17 mouse cellular contexts compared by ENCODE assay signal in genomic region chr11:110918808-110919465, GRCm38 (mm10). TPM values are rescaled to one million over a fixed set of nuclear protein-coding genes. Genes with fewer than 3 reads are reported as not detected.
DNase-seq lines count a peak whose midpoint lies in the region.
"Had no signal": no experiment of that assay in that cellular context is flagged by ENCODE, and none has a peak within 500 bp of the region (broad histone marks: within the 10 kb centered on the region; RNA-seq: fewer than 3 reads in every experiment).

No protein-coding gene starts in this region.

- DNase-seq in 416B (ENCODE audit: low read depth): peak; percentile 94
- peak; percentile 38 for DNase-seq in T-cell, adult 2 months (ENCODE audit: low spot score)
- DNase-seq in induced T-regulatory cell, adult 2 months (ENCODE audit: low read depth): peak; percentile 61
- peak; percentile 24 for DNase-seq in naive thymus-derived CD4-positive, alpha-beta T cell, adult 2 months (ENCODE audit: low read depth)
- DNase-seq in urinary bladder, postnatal 36 days (ENCODE audit: low spot score in 2 of 2): no peak
- DNase-seq in layer of hippocampus, postnatal 36 days: no peak
- DNase-seq in heart, adult 18-20 months: no peak
- DNase-seq: adrenal gland, postnatal 25 days; cerebellum, adult 11 months; cerebellum, adult 9-11 months; gastrocnemius, postnatal 36 days; heart, postnatal 36 days; kidney, adult 9 months; kidney, postnatal 14 days; liver, embryonic 13.5 days; lung, embryonic 14.5 days; thymus, postnatal 14 days had no signal

RNA-seq across cellular contexts. Expression of gene Kcnj16, which starts 48.9 kb away (rescaled TPM):
- total RNA-seq in layer of hippocampus, postnatal 36 days (2021): 10 to 100 TPM; 19.6 to 20.7 TPM
- total RNA-seq in heart, adult 18-20 months (2021): under 1 TPM in 1 of 2 experiments, not detected in 1; 0.72 TPM
- total RNA-seq: adrenal gland, postnatal 25 days; gastrocnemius, postnatal 36 days had no signal

Comparison
In these comparisons a context has a peak if more than half of its experiments do, and no peak if none do; other contexts are left out.
1. DNase-seq: peak in 416B (single experiment), T-cell, adult 2 months (single experiment), induced T-regulatory cell, adult 2 months (single experiment) and naive thymus-derived CD4-positive, alpha-beta T cell, adult 2 months (single experiment); none in urinary bladder, postnatal 36 days (0 of 2), layer of hippocampus, postnatal 36 days (0 of 2) and heart, adult 18-20 months (0 of 2).
2. RNA of gene Kcnj16, which starts 48.9 kb away (total RNA-seq): 19.6 to 20.7 TPM in layer of hippocampus, postnatal 36 days; 0.72 TPM in heart, adult 18-20 months; every median in the first group is over 10 times any median in the second.